Mouse (Mus musculus) ovary, postnatal 14 days (tissue): Measurements from ENCODE around the gene Gm10134.
A peak's percentile ranks its signal among the peaks of the same experiment; 100 is the strongest.
"Not testable (repeated sequence)": the region's sequence is repeated elsewhere in the genome, so short reads cannot be mapped to it uniquely, and the experiment has no call there.

ENCODE experiments used
- DNase-seq: peaks from one replicate; pipeline ENCODE4 v3.0.0; 2022; ENCODE audit warnings: low spot score

The Gm10134 gene

DNA sequence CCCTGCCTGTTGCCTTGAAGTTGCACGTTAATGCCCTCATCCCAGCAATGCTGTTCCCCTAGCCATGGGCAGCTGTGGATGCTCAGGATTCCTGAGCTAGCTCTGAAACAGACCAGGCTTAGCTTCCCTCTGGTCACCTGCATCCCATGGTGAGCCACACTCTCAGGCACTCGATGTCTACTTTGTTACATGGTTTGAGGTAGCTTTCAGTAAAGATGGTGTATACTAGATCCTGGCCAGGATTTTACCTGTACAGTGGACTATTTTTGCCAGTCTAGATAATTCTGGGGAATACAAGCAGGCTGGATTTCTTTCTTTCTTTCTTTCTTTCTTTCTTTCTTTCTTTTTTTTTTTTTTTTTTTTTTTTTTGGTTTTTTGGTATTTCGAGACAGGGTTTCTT, at the start of gene Gm10134:
TSS of gene Gm10134 (plus strand) at position 301 of the 400 bp plus-strand sequence.
- no peak for DNase-seq

DNA sequence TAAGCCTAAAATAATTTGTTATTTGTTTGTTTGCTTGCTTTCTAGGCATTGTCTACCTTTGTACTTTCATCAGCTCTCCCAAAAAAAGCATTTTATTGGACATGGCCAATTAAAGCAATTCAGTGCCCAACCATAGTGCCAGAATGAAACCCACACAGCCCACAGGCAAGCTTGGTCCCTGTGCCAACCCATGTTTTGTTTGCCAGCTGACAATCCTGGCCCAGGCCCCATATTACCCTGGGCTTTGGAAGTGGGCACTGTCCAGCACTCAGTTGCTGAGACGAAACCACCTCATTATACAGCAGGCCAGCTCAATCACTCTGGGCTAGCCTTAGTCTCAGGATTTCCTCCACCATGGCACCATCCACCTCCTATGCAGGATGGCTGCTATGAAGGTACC, 49.3 kb upstream of the Gm10134 start:
- no peak for DNase-seq

DNA sequence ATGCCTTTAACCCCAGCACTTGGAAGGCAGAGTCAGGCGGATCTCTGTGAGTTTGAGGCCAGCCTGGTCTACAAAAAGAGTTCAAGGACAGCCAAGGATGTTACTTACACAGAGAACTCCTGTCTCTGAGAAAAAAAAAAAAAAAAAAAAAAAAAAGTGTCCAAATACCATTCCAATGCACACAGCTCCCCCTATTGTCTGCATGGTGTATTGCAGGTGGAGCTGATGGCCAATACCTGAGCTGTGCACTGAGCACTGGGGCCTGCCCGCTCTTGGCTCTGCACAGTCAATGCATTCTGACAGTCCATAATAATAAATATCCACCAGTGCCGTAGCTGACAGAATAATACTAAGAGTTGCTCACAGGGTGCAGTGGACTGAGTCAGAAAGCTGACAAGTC, 42.0 kb upstream of the Gm10134 start:
- DNase-seq = no peak

DNA sequence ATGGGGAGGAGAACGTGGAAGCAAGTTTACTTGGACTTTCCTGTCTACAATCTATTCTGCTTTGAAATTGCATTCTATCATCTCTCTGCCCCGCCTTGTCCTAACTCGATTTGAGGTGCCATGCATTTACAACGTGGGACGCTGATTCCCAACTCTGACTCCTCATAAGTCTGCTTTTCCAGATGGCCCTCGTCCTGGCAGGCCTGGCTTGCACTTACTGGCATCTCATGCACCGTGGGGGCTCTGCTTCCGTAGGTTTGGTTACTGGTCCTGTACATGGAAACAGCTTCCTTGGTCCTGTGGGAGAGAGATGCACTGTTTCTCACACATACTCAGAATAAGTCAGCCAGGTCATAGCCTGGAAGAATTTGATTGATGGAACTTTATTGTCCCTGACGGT, 41.0 kb upstream of the Gm10134 start:
- no peak for DNase-seq

DNA sequence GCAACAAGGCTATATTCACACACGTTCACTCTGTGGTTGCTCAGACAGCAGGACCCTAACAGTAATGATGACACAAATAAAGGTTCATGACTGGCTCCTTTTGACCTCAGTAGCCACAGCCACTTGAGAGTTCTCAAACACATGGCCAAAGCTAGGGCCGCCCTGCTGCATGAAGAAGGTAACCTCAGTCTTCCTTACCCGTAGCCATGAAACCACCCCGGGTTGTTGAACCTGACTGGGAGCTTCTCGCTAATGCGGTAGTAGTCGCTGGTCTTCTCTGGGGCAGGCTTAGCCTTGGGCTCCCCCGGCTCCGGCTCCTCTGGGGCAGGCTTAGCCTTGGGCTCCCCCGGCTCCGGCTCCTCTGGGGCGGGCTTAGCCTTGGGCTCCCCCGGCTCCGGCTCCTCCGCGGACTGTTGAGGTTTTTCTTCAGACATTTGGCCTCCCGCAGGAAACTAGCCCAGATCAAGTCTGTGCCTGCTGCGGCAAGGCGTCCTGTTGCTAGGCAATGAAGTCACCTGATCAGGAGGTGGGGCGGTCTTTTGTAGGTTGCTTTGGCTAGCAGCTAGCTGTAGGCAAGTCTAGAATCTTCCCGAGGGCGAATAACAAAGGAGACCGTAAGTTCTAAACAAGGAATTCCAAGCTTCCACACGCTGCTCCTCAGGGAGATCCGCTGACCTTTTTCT, 39.9 kb upstream of the Gm10134 start, which contains the start of gene 1700007K13Rik:
TSS of gene 1700007K13Rik (minus strand) at position 497 of the 683 bp plus-strand sequence.
- DNase-seq = peak; percentile 53

DNA sequence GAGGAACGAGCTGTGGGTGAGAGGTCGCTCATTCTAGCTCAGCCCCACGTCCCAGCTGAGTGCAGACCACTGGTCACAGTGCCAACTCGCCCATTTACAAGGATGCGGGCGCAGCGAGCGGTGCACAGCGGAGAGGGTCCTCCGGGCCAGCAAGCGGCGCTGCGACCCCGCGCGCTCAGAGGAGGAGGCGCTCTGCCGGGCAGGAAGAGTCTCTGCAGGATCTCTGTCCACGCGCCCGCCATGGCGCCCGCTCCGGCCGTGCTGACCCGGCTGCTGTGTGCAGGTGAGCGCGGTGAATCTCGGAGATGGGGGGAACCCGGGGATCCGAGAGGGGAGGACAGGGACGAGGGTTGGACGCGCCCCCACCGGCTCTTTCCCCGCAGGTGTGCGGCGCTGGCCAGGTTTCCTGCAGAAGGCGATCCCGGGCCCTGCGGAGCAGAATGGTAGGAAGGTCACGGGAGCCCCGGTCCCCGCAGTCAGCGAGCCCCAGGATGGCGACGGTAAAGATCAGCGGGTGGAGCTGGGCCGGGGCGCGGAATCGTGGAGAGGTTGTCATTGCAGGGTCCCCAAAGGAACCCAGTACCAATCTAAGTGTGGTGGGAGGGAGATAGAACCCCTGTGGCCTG, 37.9 kb upstream of the Gm10134 start, which contains the start of gene Mrps2:
TSS of gene Mrps2 (plus strand) at position 207 of the 626 bp plus-strand sequence.
- DNase-seq = peak; percentile 84

DNA sequence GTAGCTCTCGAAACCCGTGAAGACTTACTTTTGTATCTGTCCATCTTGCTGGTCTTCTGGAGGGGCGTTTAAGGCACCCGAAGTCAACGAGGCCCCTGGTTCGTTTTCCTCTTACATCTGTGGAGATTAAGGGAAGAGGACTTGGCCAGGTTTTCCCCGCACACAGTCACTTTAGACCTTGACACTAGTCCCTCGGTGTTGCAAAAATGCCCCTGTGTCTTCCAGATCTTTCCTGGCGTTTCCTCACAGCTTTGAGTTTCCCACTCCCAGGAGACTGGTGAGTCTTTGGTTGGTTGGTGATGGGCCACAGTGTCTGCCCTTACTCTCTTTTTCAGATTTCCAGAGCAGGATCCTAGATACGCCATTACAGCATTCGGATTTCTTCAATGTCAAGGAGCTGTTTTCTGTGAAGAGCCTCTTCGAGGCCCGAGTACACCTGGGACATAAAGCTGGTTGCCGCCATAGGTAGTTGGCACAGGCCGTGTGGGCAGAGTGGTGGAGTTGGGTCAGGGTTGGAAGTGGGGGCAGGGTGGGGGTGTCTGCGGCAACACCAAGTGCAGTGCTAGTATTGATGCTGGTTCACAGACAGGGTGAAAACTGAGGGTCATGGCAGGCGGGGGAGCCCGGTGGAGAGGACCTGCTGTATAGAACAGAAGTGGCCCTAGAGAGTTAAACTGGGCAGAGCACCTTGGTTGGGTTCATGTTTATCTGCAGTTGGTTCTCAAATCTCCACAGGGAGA, 37.2 kb upstream of the Gm10134 start:
- no peak for DNase-seq

DNA sequence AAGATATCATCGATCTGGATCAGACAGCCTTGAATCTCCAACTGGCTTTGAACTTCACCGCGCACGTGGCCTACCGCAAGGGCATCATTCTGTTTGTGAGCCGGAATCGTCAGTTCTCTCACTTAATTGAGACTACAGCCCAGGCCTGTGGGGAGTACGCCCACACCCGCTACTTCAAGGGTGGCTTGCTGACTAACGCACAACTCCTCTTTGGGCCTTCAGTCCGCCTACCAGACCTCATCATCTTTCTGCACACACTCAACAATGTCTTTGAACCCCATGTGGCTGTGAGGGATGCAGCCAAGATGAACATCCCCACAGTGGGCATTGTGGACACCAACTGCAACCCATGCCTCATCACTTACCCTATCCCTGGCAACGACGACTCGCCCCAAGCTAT, 36.4 kb upstream of the Gm10134 start:
- no peak for DNase-seq

DNA sequence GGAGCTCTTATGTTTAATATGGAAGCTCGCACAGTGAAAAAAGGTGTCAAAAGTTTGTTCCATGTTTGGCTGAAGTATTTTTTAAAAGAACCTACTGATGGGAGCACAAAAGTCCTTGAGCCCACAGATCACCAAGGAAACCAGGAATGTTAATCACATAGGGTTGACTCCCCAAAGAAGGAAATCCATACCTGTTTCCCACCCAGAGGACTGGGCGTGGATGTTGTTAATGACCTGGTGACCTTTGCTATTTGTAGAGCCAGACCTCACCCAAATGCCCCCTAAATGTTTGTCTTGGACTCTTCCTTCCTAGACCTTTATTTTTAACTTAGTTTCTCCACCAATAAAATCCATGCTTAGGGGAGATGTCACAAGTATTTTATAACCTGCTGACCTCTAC, 35.3 kb upstream of the Gm10134 start:
- DNase-seq = no peak

DNA sequence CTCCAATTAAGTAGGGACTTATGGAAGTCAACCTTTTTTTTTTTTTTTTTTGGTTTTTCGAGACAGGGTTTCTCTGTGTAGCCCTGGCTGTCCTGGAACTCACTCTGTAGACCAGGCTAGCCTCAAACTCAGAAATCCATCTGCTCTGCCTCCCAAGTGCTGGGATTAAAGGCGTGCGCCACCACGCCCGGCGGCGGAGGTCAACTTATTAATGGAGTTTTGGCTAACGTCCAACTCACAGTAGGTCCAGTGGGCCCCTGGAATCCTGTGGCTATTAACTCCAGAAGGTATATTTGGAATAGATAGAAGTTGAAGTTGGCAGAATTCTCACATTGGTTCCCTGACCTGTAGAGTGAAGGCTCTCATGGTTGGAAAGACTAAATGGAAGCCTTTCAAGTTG, 33.9 kb upstream of the Gm10134 start:
- DNase-seq = not testable (repeated sequence)

DNA sequence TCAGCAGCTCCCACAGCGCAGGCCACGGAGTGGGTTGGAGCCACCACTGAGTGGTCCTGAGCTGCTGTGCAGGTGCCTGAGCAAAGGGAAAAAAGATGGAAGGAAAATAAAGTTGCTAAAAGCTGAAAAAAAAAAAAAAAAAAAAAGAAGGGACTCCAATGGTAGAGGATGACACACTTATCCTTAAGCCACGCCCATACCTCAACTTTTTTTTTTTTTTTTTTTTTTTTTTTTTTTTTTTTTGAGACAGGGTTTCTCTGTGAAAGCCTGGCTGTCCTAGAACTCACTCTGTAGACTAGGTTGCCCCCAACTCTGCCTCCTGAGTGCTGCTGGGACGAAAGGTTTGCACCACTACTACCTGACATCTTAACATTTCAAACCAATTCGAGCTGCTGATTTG, 27.9 kb upstream of the Gm10134 start:
- DNase-seq = not testable (repeated sequence)

DNA sequence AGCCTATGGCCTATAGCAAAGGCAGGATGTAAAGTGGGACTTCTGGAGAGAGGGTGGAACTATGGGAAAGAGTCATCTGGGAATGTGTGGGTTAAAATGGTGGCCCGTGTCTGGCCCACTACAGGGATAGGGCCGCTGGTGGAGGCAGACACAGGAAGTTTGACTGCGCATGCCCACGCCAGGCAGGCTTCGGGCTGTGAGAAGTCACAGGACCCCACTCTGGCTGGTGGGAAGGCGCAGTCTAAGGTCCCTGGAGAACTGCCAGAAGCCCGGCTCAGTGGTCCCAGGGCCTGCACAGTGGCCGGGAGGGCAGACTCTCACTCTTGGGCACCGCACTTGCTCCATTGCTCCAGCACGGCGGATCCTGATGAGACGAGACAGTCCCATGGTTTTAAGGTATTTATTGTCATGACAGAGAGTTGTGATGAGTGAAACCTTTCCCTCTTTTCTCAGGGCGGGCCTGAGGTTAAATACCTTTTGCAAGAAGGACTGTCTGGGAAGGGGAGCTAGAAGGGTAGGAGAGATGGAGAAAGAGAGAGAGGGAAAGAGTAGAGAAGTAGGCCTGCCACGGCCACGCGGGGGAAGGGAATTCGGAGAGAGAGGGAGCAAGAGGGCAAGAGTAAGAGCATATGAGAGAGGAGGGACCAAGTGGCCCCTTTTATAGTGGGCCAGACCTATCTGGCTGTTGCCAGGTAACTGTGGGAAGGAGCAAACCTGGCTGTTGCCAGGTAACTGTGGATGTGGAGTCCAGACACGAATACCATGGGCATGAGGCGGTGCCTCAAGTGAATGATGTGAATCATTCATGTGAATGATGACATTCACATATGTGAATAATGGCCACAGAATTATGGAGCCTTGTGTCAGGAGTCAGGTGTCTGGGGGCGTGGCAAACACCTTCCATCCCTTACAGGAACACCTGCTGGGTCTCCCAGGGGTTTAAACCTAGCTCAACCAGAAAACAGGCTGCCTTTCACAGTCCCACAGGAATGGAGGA, 26.4 kb upstream of the Gm10134 start:
- no peak for DNase-seq

DNA sequence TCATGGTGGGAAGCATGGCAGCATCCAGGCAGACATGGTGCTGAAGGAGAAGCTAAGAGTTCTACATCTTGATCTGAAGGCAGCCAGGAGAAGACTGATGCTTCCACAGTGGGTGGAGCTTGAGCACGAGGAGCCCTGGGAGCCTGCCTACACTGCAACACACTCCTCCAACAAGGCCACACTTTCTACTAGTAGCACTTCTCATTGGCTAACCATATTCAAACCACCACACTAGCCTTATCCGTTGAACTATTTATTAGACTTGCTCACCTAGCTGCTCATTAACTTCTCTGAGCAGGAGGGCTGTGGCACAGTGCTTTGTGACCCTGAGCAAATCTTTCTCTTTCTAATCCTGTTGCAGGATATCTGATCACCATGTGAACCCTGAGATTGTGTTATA, 22.0 kb upstream of the Gm10134 start:
- DNase-seq = no peak

DNA sequence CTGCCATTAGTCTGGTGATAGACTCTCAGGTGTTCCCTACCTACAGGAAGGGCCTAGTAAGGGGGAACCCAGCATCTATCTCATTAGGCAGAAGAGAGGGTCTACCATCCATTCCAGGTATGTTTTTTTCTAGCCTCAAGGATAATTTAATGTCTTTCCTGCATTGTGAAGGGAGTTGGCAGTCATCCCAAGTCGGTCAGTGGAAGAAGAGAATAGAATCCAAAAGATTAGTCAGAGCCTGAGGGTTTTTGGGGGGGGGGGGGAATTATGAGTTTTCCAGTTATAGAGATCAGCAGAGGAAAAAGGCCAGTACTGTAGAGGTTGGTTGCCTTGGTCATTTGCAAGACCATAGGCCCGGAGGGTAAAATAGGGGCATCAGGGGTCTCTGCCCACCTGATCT, 11.4 kb upstream of the Gm10134 start:
- no peak for DNase-seq

DNA sequence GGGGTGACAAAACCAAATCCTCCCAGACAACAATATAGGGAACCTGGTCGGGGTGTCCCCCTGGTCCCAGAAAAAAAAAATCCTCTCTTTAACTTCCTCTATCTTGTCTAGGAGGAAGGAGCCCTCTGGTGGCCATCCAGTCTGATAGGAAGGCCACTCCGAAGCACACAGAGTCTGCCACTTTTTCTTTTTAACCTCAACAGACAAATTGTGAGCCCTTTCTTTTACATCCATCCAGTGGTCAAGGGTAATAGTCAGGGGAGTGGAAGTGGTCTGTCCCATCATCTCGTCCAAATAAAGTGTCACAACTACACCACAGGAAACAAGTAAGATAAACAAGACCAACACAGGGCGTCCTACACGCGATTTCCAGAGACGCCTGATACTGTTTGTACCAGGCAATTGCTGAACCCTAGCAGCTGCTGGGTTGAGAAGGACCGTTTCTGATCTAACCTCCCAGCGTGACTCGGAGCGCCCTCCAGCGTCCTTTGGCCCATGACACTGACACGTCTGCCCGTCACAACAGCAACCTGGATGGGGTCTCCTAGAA, 10.6 kb upstream of the Gm10134 start:
- DNase-seq = no peak

DNA sequence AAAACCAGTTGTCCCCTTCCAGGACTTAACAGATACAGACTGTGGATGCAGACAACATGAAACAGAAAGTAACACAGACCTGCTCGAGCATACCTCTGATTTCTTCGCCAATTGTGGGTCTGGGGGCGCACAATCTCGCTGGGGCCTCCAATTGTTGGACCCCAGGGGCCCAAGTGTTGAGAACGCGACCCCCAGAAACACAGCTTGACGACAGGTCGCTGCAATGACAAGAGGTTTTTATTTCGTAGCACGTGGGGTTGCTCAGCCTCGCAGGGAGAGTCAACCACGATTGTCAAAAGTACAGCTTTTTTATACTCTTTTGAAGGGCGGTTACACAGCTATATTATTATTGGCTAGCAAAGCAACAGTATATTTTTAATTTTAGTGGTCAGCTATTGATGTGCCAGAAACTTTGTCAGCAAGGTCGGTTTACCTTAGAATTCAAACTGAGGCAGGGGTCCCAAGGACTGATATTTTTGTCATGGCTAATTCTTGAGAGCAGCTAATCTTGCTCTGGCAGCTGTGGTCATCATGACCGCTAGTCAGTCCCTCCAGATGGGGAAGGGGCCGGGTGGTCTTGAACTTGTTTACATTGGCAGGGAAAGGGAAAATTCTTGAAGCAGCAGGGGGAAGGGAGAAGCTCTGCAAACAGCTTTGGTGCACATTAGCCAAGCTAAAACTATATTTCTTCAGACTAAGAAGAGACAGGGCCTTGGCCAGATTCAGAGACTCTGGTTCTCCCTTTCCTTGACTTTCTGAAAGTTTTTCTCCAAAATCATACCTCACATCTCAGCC, 9.9 kb upstream of the Gm10134 start:
- no peak for DNase-seq

DNA sequence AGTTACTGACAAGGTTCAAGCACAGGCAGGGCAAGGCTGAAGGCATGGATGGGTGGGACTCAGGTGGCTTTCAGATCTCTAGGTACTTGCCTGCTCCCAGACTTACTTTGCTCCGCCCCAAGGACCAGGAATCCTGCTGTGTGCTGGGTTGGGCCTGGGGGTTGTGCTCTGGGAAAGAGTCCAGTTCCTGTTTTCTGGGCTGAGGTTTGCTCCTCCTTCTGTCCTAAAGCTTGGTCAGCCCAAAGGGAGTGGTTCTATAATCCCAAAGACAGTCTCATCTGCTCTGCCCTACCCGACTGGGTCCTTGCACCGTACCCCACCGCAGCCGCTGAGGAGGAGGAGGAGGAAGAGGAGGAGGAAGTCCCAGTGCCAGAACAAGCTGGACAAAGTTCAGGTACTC, 9.2 kb upstream of the Gm10134 start, which contains the start of gene Gbgt1:
TSS of gene Gbgt1 (plus strand) at position 221 of the 400 bp plus-strand sequence.
- no peak for DNase-seq

DNA sequence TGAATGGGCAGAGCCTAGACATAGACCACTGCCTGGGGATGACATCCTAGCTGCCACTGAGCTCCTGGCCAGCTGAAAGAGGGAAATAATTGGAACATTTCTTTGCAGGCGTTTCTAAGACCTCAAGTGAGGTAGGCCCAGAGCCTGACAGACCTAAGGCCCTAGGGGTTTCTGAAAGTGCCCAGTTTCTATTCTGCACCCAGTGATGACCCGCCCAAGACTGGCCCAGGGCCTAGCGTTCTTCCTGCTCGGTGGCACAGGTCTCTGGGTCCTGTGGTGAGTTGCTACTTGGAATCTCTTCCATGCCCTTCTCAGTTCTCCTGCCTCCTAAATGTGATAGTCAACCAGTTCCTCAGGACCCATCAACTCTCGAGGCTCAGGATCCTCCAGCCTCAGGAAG, 8.3 kb upstream of the Gm10134 start:
- DNase-seq = no peak

DNA sequence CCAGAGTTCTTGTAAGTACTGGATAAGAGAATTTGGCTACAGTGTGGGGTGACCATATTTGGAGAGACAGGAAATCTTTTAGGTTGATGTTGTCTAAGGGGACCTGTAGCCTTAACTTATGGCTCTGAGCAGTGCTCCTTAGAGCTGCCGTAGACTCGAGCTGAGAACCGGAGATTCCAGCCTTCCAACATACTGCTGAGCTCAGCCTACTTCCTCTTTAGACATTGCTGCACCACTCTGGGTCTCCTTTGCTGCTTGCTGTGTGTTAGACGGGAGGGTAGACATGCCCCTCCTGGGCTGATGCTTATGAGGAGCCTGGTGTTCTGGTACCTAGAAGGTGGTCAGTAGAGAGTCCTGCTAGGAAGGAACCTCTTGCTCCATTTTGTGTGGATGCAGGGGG, 7.5 kb upstream of the Gm10134 start:
- DNase-seq = no peak

DNA sequence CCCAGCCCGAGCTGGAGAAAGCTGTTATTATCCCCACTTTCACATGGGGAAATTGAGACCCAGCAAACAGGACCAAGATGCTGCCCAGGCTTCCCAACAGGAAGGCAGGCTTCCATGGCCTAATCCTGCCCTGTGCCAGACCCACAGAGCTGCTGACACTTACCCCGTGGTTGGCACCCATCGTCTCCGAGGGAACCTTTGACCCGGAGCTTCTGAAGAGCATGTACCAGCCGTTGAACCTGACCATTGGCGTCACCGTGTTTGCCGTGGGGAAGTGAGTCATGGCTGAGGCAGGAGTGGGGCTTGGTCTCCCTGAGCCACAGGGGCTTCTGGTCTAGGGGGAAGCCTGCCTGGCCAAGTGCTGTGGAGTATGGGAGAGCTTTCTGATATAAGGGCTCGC, 2.9 kb upstream of the Gm10134 start:
- no peak for DNase-seq

DNA sequence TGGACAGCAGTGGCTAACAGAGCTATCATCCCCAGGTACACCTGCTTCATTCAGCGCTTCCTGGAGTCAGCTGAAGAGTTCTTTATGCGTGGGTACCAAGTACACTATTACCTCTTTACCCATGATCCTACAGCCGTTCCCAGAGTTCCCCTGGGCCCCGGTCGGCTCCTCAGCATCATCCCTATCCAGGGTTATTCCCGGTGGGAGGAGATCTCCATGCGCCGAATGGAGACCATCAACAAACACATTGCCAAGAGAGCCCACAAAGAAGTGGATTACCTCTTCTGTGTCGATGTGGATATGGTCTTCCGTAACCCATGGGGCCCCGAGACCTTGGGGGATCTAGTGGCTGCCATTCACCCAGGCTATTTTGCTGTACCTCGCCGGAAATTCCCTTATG, 1.2 kb upstream of the Gm10134 start:
- no peak for DNase-seq
